Mouse (Mus musculus): Measurements from ENCODE around the gene Gm20388. TPM values are rescaled to one million over a fixed set of nuclear protein-coding genes. Genes with fewer than 3 reads are reported as not detected.

Gene Gm20388
- total and polyA plus RNA-seq, 2 experiments from 2014 or later = 51.3 TPM; not detected in 1

DNA sequence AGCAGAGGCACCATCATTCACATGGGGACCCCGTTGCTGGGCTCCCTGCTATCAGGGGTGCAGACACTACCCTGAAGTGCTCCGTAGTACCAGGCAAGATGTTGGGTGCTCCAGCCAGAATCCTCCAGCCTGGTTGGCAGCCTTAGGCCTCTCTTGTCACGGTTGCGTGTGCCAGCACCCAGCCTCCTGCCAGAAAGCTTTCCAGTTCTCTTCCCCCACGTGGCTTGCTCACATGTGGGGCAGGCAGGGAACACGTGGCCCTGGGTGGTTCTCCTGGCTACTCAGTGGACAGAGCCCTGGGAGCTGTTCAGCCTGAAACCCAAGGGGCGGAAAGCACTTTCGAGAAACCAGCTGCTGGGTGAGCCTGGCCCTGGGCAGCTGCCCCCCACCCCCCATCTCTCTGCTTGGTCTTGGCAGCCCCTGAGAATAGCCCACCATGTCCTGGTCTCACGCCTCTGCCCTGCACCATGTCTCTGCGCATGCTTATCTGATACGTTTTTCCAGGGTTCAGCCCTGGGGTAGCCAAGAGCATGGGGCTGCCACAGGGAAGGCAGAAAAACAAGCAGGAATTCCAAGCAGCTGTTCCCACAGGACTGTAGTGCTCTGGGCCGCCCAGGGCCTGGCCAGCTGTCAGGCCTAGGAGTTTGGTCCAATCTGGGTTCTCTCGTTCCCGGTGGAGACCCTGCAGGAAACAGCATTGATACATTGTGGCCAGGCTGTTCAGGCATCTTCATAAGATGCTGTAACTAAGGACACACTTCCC is 135.8 kb downstream of the Gm20388 start:
- Histone ChIP-seq H3K27ac (ENCODE audit: low read depth, low read length) (peak overlapping the region; percentile 36; the same call in 1 of the 2 replicates), H3K9ac (no peak overlapping the region), H3K36me3 (ENCODE audit: insufficient read depth) (no peaks in the 10 kb centered on the region), H3K9me3 (ENCODE audit: low read length) (no peaks in the 10 kb centered on the region), H3K4me3 (ENCODE audit: low read depth, low read length) (no peak overlapping the region), H3K4me2 (ENCODE audit: low read depth) (no peak overlapping the region), H3K4me1 (ENCODE audit: insufficient read depth) (no peaks in the 10 kb centered on the region), H3K27me3 (ENCODE audit: insufficient read depth, low read length) (no peaks in the 10 kb centered on the region)
- TF ChIP-seq CTCF (IDR thresholded peaks at IDR 0.05; ENCODE audit: low read depth) = no peak
- ATAC-seq = peak; percentile 93
- WGBS = 54% methylated on average over 14 of the region's 14 CpGs
- peak; percentile 82 for DNase-seq

DNA sequence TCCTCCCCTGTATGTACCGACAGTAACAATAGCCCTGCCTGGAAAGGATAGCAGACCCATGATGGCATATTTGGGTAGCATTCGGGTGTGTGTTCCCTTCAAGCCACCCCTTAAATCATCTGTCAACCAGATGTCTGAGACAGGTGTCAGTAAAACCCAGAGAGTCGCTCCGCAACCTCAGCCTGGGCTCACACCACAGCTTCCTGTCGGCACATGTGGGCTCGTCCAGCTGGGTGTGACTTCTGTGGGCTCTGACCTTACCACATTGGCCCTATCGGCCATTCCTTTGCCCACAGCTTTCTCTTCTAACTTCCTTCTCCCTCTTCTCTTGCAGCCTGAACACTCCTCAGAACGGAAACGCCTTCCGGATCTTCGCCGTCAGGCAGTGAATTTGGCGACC is 139.3 kb downstream of the Gm20388 start:
- Histone ChIP-seq H3K9ac (no peak overlapping the region), H3K27me3 (ENCODE audit: insufficient read depth, low read length) (no peaks in the 10 kb centered on the region), H3K36me3 (ENCODE audit: insufficient read depth) (no peaks in the 10 kb centered on the region), H3K4me3 (ENCODE audit: low read depth, low read length) (no peak overlapping the region), H3K4me2 (ENCODE audit: low read depth) (no peak overlapping the region), H3K27ac (ENCODE audit: low read depth, low read length) (no peak overlapping the region), H3K9me3 (ENCODE audit: low read length) (no peaks in the 10 kb centered on the region), H3K4me1 (ENCODE audit: insufficient read depth) (no peaks in the 10 kb centered on the region)
- ATAC-seq = no peak
- 91% methylated on average over 13 of the region's 13 CpGs for WGBS
- no peak for TF ChIP-seq CTCF (IDR thresholded peaks at IDR 0.05; ENCODE audit: low read depth)
- DNase-seq = no peak

GRCm38 (mm10) chr8:120050376-120050775 is 139.7 kb downstream of the Gm20388 start:
- H3K36me3 ChIP-seq (ENCODE audit: insufficient read depth) = no peaks in the 10 kb centered on the region

GRCm38 (mm10) chr8:120051006-120051405 is 140.4 kb downstream of the Gm20388 start:
- Histone ChIP-seq H3K36me3 (ENCODE audit: insufficient read depth) (no peaks in the 10 kb centered on the region), H3K27ac (ENCODE audit: low read depth, low read length) (no peak overlapping the region), H3K4me1 (ENCODE audit: insufficient read depth) (no peaks in the 10 kb centered on the region), H3K4me2 (ENCODE audit: low read depth) (no peak overlapping the region), H3K9ac (no peak overlapping the region), H3K4me3 (ENCODE audit: low read depth, low read length) (no peak overlapping the region), H3K9me3 (ENCODE audit: low read length) (no peaks in the 10 kb centered on the region), H3K27me3 (ENCODE audit: insufficient read depth, low read length) (no peaks in the 10 kb centered on the region)
- no peak for ATAC-seq
- DNase-seq = no peak
- TF ChIP-seq CTCF (IDR thresholded peaks at IDR 0.05; ENCODE audit: low read depth) = no peak
- 70% methylated on average over 4 of the region's 4 CpGs for WGBS

More at GRCm38 (mm10) chr8:120050376-120050775, 139.7 kb downstream of the Gm20388 start:
- WGBS = 89% methylated on average over 10 of the region's 10 CpGs
- Histone ChIP-seq H3K4me2 (ENCODE audit: low read depth) (no peak overlapping the region), H3K4me3 (ENCODE audit: low read depth, low read length) (no peak overlapping the region), H3K27ac (ENCODE audit: low read depth, low read length) (no peak overlapping the region), H3K9ac (no peak overlapping the region), H3K27me3 (ENCODE audit: insufficient read depth, low read length) (no peaks in the 10 kb centered on the region), H3K4me1 (ENCODE audit: insufficient read depth) (no peaks in the 10 kb centered on the region), H3K9me3 (ENCODE audit: low read length) (no peaks in the 10 kb centered on the region)
- no peak for ATAC-seq
- no peak for TF ChIP-seq CTCF (IDR thresholded peaks at IDR 0.05; ENCODE audit: low read depth)
- DNase-seq = no peak

GRCm38 (mm10) chr8:120051908-120052307 is 141.3 kb downstream of the Gm20388 start:
- Histone ChIP-seq H3K36me3 (ENCODE audit: insufficient read depth) (no peaks in the 10 kb centered on the region), H3K4me1 (ENCODE audit: insufficient read depth) (no peaks in the 10 kb centered on the region), H3K4me2 (ENCODE audit: low read depth) (no peak overlapping the region), H3K4me3 (ENCODE audit: low read depth, low read length) (no peak overlapping the region), H3K27ac (ENCODE audit: low read depth, low read length) (no peak overlapping the region), H3K9me3 (ENCODE audit: low read length) (no peaks in the 10 kb centered on the region), H3K27me3 (ENCODE audit: insufficient read depth, low read length) (no peaks in the 10 kb centered on the region), H3K9ac (no peak overlapping the region)
- WGBS = 90% methylated on average over 4 of the region's 4 CpGs
- TF ChIP-seq CTCF (IDR thresholded peaks at IDR 0.05; ENCODE audit: low read depth) = no peak
- ATAC-seq = no peak
- DNase-seq = no peak

GRCm38 (mm10) chr8:120052318-120052717 is 141.7 kb downstream of the Gm20388 start:
- H3K4me2 ChIP-seq (ENCODE audit: low read depth) = no peak overlapping the region
- no peak overlapping the region for H3K27ac ChIP-seq (ENCODE audit: low read depth, low read length)
- no peaks in the 10 kb centered on the region for H3K4me1 ChIP-seq (ENCODE audit: insufficient read depth)
- DNase-seq (no peak), ATAC-seq (no peak)
- 85% methylated on average over 8 of the region's 8 CpGs for WGBS
- no peaks in the 10 kb centered on the region for H3K36me3 ChIP-seq (ENCODE audit: insufficient read depth)
- no peaks in the 10 kb centered on the region for H3K9me3 ChIP-seq (ENCODE audit: low read length)
- no peaks in the 10 kb centered on the region for H3K27me3 ChIP-seq (ENCODE audit: insufficient read depth, low read length)
- H3K9ac ChIP-seq = no peak overlapping the region
- no peak for TF ChIP-seq CTCF (IDR thresholded peaks at IDR 0.05; ENCODE audit: low read depth)
- H3K4me3 ChIP-seq (ENCODE audit: low read depth, low read length) = no peak overlapping the region

GRCm38 (mm10) chr8:120054833-120055232 is 144.2 kb downstream of the Gm20388 start:
- no peaks in the 10 kb centered on the region for H3K4me1 ChIP-seq (ENCODE audit: insufficient read depth)
- H3K36me3 ChIP-seq (ENCODE audit: insufficient read depth) = no peaks in the 10 kb centered on the region
- WGBS = 87% methylated on average over 3 of the region's 3 CpGs
- TF ChIP-seq CTCF (IDR thresholded peaks at IDR 0.05; ENCODE audit: low read depth) = no peak
- no peak overlapping the region for H3K27ac ChIP-seq (ENCODE audit: low read depth, low read length)
- ATAC-seq (no peak), DNase-seq (no peak)
- H3K9me3 ChIP-seq (ENCODE audit: low read length) = no peaks in the 10 kb centered on the region
- no peaks in the 10 kb centered on the region for H3K27me3 ChIP-seq (ENCODE audit: insufficient read depth, low read length)
- H3K4me2 ChIP-seq (ENCODE audit: low read depth) = no peak overlapping the region
- H3K4me3 ChIP-seq (ENCODE audit: low read depth, low read length) = no peak overlapping the region
- H3K9ac ChIP-seq = no peak overlapping the region

All from forebrain, postnatal 0 days (tissue).